ENCODE assay signal across 9 mouse cellular contexts in genomic region chr3:95318548-95318947, GRCm38 (mm10). TPM values are rescaled to one million over a fixed set of nuclear protein-coding genes. Genes with fewer than 3 reads are reported as not detected.
DNase-seq lines count a peak whose midpoint lies in the region; ATAC-seq and TF ChIP-seq lines count a peak whose summit lies in the region.
"Had no signal": no experiment of that assay in that cellular context is flagged by ENCODE, and none has a peak within 500 bp of the region (broad histone marks: within the 10 kb centered on the region; RNA-seq: fewer than 3 reads in every experiment).

No protein-coding gene starts in this region.

- peaks cover 59% of the 10 kb centered on the region for H3K4me1 ChIP-seq in forebrain, embryonic 10.5 days
- H3K4me1 ChIP-seq in forebrain, embryonic 16.5 days (replicated peaks; ENCODE audit: control insufficient read depth, insufficient read depth, low read length) = peaks cover 34% of the 10 kb centered on the region
- peaks cover 27% of the 10 kb centered on the region for H3K4me1 ChIP-seq in heart, postnatal 0 days (ENCODE audit: control insufficient read depth, insufficient read depth)
- peaks cover 28% of the 10 kb centered on the region for H3K4me1 ChIP-seq in liver, embryonic 11.5 days (replicated peaks; ENCODE audit: control insufficient read depth, insufficient read depth, low read length)

- 0 out of 2 replicates have a peak overlapping the region, but pooled peaks have one; percentile 40 for H3K27ac ChIP-seq in forebrain, embryonic 10.5 days
- H3K27ac ChIP-seq in forebrain, embryonic 16.5 days (ENCODE audit: low read length) = no peak overlapping the region
- H3K27ac ChIP-seq in heart, postnatal 0 days (ENCODE audit: low read depth) = peak overlapping the region; percentile 66
- H3K27ac ChIP-seq in liver, embryonic 11.5 days (ENCODE audit: low read depth, low read length) = 0 out of 2 replicates have a peak overlapping the region, but pooled peaks have one; percentile 47

- WGBS in forebrain, embryonic 10.5 days = 37% methylated on average over 6 of the region's 6 CpGs
- 38% methylated on average over 6 of the region's 6 CpGs for WGBS in forebrain, embryonic 16.5 days
- 18% methylated on average over 6 of the region's 6 CpGs for WGBS in heart, postnatal 0 days
- WGBS in liver, embryonic 11.5 days = 45% methylated on average over 6 of the region's 6 CpGs

- no peak for DNase-seq in forebrain, embryonic 10.5 days (ENCODE audit: extremely low spot score, low spot score)
- peak; percentile 51 for DNase-seq in R1 (ENCODE audit: low read depth, low spot score)
- peak; percentile 38 for DNase-seq in heart, postnatal 0 days (ENCODE audit: low spot score)
- no peak for DNase-seq in liver, embryonic 11.5 days (ENCODE audit: low spot score)
- peak; percentile 90 for DNase-seq in yolk sac, embryonic 10.5 days (ENCODE audit: low spot score)
- DNase-seq in cerebellum, adult 8-10 months = no peak

- H3K9me3 ChIP-seq in forebrain, embryonic 10.5 days = no peaks in the 10 kb centered on the region
- no peaks in the 10 kb centered on the region for H3K9me3 ChIP-seq in forebrain, embryonic 16.5 days (ENCODE audit: control insufficient read depth, low read length)
- H3K9me3 ChIP-seq in heart, postnatal 0 days (replicated peaks; ENCODE audit: control insufficient read depth, low read length) = no peaks in the 10 kb centered on the region
- H3K9me3 ChIP-seq in liver, embryonic 11.5 days (ENCODE audit: control insufficient read depth, low read length) = no peaks in the 10 kb centered on the region

- TF ChIP-seq CTCF in heart, postnatal 0 days (IDR thresholded peaks at IDR 0.05; ENCODE audit: low read depth) = no peak

- H3K4me3 ChIP-seq in forebrain, embryonic 10.5 days = no peak overlapping the region
- H3K4me3 ChIP-seq in forebrain, embryonic 16.5 days (replicated peaks; ENCODE audit: low read length) = no peak overlapping the region
- H3K4me3 ChIP-seq in heart, postnatal 0 days (ENCODE audit: low read depth, low read length) = no peak overlapping the region
- H3K4me3 ChIP-seq in liver, embryonic 11.5 days (ENCODE audit: low read depth, low read length) = peak overlapping the region; percentile 10; the same call in 1 of the 2 replicates

- H3K9ac ChIP-seq in forebrain, embryonic 16.5 days (replicated peaks; ENCODE audit: low read depth, low read length) = no peak overlapping the region
- H3K9ac ChIP-seq in heart, postnatal 0 days (replicated peaks; ENCODE audit: low read depth, low read length) = no peak overlapping the region
- H3K9ac ChIP-seq in liver, embryonic 11.5 days (ENCODE audit: low read depth, low read length) = no peak overlapping the region

- H3K27me3 ChIP-seq in forebrain, embryonic 10.5 days (ENCODE audit: poor library complexity, severe bottlenecking) = no peaks in the 10 kb centered on the region
- no peaks in the 10 kb centered on the region for H3K27me3 ChIP-seq in forebrain, embryonic 16.5 days (replicated peaks; ENCODE audit: control insufficient read depth, insufficient read depth, low read length)
- H3K27me3 ChIP-seq in heart, postnatal 0 days (ENCODE audit: control insufficient read depth, insufficient read depth, low read length) = no peaks in the 10 kb centered on the region
- no peaks in the 10 kb centered on the region for H3K27me3 ChIP-seq in liver, embryonic 11.5 days (replicated peaks; ENCODE audit: control insufficient read depth, insufficient read depth, low read length)
- H3K27me3 ChIP-seq: Patski had no signal

- H3K4me2 ChIP-seq in forebrain, embryonic 16.5 days (ENCODE audit: low read length) = no peak overlapping the region
- H3K4me2 ChIP-seq in heart, postnatal 0 days (ENCODE audit: low read depth, low read length) = peak overlapping the region; percentile 15; the same call in 1 of the 2 replicates
- peak overlapping the region; percentile 46 for H3K4me2 ChIP-seq in liver, embryonic 11.5 days

- H3K36me3 ChIP-seq in forebrain, embryonic 10.5 days (replicated peaks) = peaks cover 56% of the 10 kb centered on the region
- H3K36me3 ChIP-seq in forebrain, embryonic 16.5 days (ENCODE audit: control insufficient read depth, insufficient read depth) = peaks cover 17% of the 10 kb centered on the region
- peaks cover 37% of the 10 kb centered on the region for H3K36me3 ChIP-seq in heart, postnatal 0 days (replicated peaks; ENCODE audit: control insufficient read depth, insufficient read depth, low read length)
- peaks cover 30% of the 10 kb centered on the region for H3K36me3 ChIP-seq in liver, embryonic 11.5 days (ENCODE audit: control insufficient read depth, insufficient read depth, low read length)

- no peak for ATAC-seq in forebrain, embryonic 16.5 days
- no peak for ATAC-seq in heart, postnatal 0 days (ENCODE audit: insufficient read depth, low read depth)
- no peak for ATAC-seq in liver, embryonic 11.5 days (replicated peaks; ENCODE audit: low FRiP score)
- no peak for ATAC-seq in frontal cortex, adult (ENCODE audit: low TSS enrichment)
- ATAC-seq: Patski had no signal

- no peak for TF ChIP-seq EP300 in heart, postnatal 0 days (IDR thresholded peaks at IDR 0.05; ENCODE audit: low read depth)

RNA-seq across cellular contexts. Expression of gene Cers2, which starts 4.0 kb away (rescaled TPM):
- polyA plus RNA-seq in forebrain, embryonic 10.5 days (2016; fragmentation: Nextera tagmentation; extraction: Ambion mirVana) = 119 and 130 TPM in 2 replicates
- 104 and 108 TPM in 2 replicates for polyA plus RNA-seq in forebrain, embryonic 16.5 days (2015; fragmentation: Nextera tagmentation; extraction: Ambion mirVana)
- total RNA-seq in heart, postnatal 0 days (2014; rRNA removed; ENCODE audit: low replicate concordance) = 108 and 126 TPM in 2 replicates
- polyA plus RNA-seq in heart, postnatal 0 days (2015; fragmentation: Nextera tagmentation; extraction: Ambion mirVana) = 88.4 and 89.4 TPM in 2 replicates
- polyA plus RNA-seq in liver, embryonic 11.5 days (2014; fragmentation: Nextera tagmentation; extraction: Ambion mirVana) = 178 and 182 TPM in 2 replicates

RNA-seq across cellular contexts. Expression of gene Anxa9, which starts 11.6 kb away (rescaled TPM):
- polyA plus RNA-seq in forebrain, embryonic 10.5 days (2016; fragmentation: Nextera tagmentation; extraction: Ambion mirVana) = 1.8 and 1.9 TPM in 2 replicates
- polyA plus RNA-seq in forebrain, embryonic 16.5 days (2015; fragmentation: Nextera tagmentation; extraction: Ambion mirVana) = 0.51 and 0.86 TPM in 2 replicates
- total RNA-seq in heart, postnatal 0 days (2014; rRNA removed; ENCODE audit: low replicate concordance) = 0.11 and 0.15 TPM in 2 replicates
- polyA plus RNA-seq in heart, postnatal 0 days (2015; fragmentation: Nextera tagmentation; extraction: Ambion mirVana) = 0.49 and 0.67 TPM in 2 replicates
- 5.5 and 6.7 TPM in 2 replicates for polyA plus RNA-seq in liver, embryonic 11.5 days (2014; fragmentation: Nextera tagmentation; extraction: Ambion mirVana)

RNA-seq across cellular contexts. Expression of gene Prune1, which starts 36.7 kb away (rescaled TPM):
- 26.2 and 26.9 TPM in 2 replicates for polyA plus RNA-seq in forebrain, embryonic 10.5 days (2016; fragmentation: Nextera tagmentation; extraction: Ambion mirVana)
- 45.8 and 55.6 TPM in 2 replicates for polyA plus RNA-seq in forebrain, embryonic 16.5 days (2015; fragmentation: Nextera tagmentation; extraction: Ambion mirVana)
- total RNA-seq in heart, postnatal 0 days (2014; rRNA removed; ENCODE audit: low replicate concordance) = 28.6 and 35.6 TPM in 2 replicates
- 22.5 and 23.0 TPM in 2 replicates for polyA plus RNA-seq in heart, postnatal 0 days (2015; fragmentation: Nextera tagmentation; extraction: Ambion mirVana)
- 19.8 and 22.7 TPM in 2 replicates for polyA plus RNA-seq in liver, embryonic 11.5 days (2014; fragmentation: Nextera tagmentation; extraction: Ambion mirVana)

RNA-seq across cellular contexts. Expression of gene Mindy1, which starts 37.4 kb away (rescaled TPM):
- 27.2 and 27.9 TPM in 2 replicates for polyA plus RNA-seq in forebrain, embryonic 10.5 days (2016; fragmentation: Nextera tagmentation; extraction: Ambion mirVana)
- 43.6 and 44.3 TPM in 2 replicates for polyA plus RNA-seq in forebrain, embryonic 16.5 days (2015; fragmentation: Nextera tagmentation; extraction: Ambion mirVana)
- 28.0 and 64.4 TPM in 2 replicates for total RNA-seq in heart, postnatal 0 days (2014; rRNA removed; ENCODE audit: low replicate concordance)
- 27.8 and 28.4 TPM in 2 replicates for polyA plus RNA-seq in heart, postnatal 0 days (2015; fragmentation: Nextera tagmentation; extraction: Ambion mirVana)
- 29.0 and 29.9 TPM in 2 replicates for polyA plus RNA-seq in liver, embryonic 11.5 days (2014; fragmentation: Nextera tagmentation; extraction: Ambion mirVana)

RNA-seq across cellular contexts. Expression of gene Setdb1, which starts 38.5 kb away (rescaled TPM):
- polyA plus RNA-seq in forebrain, embryonic 10.5 days (2016; fragmentation: Nextera tagmentation; extraction: Ambion mirVana) = 59.1 and 64.2 TPM in 2 replicates
- 52.6 and 53.9 TPM in 2 replicates for polyA plus RNA-seq in forebrain, embryonic 16.5 days (2015; fragmentation: Nextera tagmentation; extraction: Ambion mirVana)
- total RNA-seq in heart, postnatal 0 days (2014; rRNA removed; ENCODE audit: low replicate concordance) = 9.5 and 11.3 TPM in 2 replicates
- polyA plus RNA-seq in heart, postnatal 0 days (2015; fragmentation: Nextera tagmentation; extraction: Ambion mirVana) = 7.9 and 8.0 TPM in 2 replicates
- 47.0 and 57.6 TPM in 2 replicates for polyA plus RNA-seq in liver, embryonic 11.5 days (2014; fragmentation: Nextera tagmentation; extraction: Ambion mirVana)

Comparison
In these comparisons a context has a peak if more than half of its experiments do, and no peak if none do; other contexts are left out.
1. DNase-seq: peak in R1 (single experiment), heart, postnatal 0 days (single experiment) and yolk sac, embryonic 10.5 days (single experiment); none in forebrain, embryonic 10.5 days (single experiment), liver, embryonic 11.5 days (single experiment) and cerebellum, adult 8-10 months (single experiment).